Mouse (Mus musculus) retina, postnatal 7 days (tissue): ENCODE data around the gene Ddx31.

ENCODE experiments used
- DNase-seq: peaks from one replicate; pipeline ENCODE4 v3.0.0-alpha.2; 2012; ENCODE audit warnings: low read depth, low spot score

Gene Ddx31

DNA sequence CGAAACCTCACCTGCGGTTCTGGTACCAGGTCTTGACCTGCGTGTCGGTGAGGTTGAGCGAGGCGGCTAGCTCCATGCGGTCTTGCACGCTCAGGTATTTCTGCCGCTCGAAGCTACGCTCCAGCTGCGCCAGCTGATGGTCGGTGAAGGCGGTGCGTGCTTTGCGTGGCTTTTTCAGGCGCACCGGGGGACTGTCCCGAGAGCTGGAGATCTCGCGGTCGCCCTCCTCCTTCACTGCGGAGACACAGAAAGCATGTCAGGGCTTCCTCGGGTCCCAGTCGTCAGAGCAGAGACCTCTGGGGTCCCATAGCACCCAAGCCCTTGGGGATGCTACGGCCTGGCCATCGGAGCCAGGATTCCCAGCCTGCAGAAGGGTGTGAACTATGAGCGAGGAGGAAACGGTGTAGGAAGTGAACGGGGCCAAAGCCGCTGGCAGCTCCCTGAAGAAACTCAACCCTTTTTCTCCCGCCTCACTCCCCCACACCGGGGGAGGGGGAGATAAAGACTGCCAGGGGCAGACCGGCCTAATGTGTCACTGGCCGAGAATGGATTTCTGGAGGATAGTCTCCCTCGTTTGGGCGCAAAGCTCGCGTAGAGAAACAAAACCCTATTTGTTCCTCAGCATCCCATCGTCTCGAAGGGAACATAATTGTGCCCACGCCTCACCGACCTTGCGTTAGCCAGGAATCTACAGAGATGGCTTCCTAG is 71.3 kb downstream of the Ddx31 start:
- no peak for DNase-seq

DNA sequence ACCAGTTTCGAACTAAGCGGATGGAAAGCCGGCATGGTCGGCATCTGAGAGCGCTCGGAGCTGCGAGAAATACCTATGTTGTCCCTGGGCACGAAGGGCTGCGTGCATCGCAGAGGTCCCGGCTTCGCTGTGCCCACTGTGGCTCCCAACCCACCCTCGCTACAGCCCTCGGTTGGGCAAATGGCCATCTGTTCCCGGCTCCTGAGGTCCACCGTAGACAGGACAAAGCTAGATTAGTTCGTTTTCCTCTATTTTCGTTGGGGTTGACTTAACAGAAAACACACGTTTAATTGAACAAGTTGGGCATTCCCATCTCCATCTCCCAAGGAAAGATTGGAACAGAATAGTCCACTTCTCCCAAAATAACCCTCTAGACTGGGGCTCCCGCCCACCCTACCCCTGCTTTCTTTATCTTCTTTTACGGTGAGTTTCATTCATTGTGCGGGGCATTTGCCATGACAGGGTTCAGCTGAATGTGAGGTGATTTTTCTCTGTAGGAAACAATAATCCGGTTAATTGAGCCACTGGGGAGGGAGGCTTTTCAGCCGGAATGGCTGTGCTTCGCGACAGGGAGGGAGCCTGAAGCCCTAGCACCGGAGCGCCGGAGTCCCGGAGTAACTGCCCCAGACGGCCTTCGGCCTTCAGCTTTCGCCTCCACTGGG is 72.0 kb downstream of the Ddx31 start:
- no peak for DNase-seq

DNA sequence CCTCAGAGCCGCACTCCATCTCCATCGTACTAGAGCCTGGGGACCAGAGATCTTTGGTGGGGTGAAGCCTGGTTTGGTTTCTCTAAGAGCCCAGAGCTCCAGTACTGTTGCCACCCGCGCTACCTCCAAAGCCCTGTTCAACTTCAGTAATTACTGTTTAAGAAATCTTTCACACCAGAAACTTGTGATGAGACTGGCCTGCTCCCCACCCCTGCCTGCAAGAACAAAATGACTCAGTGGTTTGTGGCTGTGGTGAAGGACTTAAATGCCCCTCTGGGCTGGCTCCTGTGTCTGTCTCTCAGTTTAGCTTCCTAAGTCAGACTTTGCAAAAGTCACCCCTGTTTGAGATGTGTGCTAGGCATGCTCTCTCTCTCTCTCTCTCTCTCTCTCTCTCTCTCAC is 72.8 kb downstream of the Ddx31 start:
- no peak for DNase-seq

DNA sequence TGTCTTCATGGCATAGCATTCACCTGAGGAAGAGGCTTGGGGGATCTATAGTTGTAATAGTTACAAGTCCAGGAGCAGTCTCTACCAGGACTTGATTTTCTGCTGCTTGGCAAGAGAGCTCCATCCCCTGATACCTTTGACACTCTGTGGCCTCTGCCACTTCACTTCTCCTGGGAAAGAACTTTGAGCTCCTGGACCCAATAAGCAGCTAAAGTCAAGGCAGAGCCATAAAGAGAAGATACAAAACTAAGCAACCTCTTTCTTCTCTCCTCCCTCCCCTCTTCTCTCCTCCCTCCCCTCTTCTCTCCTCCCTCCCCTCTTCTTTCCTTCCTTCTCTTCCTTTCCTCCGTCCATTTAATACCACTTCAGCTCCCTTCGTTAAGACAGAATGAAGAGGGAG is 73.9 kb downstream of the Ddx31 start:
- no peak for DNase-seq

DNA sequence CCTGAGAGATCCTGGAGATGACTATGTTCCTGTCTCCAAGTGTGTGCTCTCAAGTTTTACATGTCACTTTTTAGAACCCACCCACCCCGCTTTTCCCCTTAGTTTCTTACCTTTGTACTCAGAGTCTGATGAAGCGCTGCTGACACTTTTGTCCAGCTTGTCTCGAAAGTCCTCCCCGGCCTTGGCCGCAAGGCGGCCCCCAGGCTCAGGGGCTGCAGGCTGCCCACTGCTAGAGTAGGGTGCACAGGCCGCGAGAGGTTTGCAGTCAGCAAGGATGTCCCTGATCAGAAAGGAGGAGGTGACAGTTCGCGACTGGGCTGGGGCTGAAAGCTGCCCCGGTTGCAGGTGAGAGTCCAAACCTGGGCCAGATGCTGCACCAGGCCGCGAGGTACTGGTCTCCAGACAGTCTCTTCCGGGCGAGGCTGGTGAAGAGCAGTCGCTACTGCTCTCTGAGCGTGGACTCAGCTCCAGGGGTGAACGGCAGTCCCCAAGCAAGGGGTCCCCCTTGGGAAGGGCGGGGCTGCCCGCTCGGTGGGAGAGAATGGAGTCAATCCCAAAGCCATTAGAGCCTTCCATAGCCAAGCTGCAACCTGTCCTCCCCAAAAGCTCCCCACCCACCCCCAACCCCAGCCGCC is 75.0 kb downstream of the Ddx31 start:
- DNase-seq = no peak

DNA sequence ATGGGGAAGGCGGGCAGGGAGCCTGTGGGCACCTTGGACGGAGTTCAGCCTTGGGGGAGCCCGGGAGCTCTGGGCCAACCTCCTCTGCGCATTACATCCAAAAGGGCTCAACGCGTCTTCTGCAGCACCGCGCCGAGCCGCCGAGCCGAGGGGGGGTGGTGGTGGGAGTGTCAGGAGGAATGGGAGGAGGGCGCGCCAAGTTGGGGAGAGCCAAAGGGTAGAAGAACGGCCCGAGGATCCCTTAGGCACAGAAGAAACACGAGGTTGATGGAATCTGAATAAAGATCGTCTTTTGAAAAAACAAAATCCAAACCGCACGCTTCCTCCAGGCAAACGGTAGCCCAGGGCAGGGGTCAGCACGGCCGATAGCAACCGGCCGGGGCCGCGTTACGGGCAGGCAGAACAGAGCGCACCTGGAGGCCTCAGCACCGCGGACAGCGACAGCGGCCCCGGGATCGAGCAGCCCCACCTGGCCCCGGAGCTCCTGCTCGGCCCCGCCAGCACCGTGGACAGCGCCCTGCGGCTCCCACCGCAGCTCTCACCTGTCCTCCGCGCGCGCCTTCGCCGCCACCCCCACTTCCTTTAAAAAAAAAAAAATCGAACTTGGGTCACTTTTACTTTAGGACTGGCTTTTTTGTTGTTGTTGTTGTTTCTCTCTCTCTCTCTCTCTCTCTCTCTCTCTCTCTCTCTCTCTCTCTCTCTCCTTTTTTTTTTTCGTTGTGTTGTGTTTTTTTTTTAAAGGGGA is 75.7 kb downstream of the Ddx31 start:
- no peak for DNase-seq

DNA sequence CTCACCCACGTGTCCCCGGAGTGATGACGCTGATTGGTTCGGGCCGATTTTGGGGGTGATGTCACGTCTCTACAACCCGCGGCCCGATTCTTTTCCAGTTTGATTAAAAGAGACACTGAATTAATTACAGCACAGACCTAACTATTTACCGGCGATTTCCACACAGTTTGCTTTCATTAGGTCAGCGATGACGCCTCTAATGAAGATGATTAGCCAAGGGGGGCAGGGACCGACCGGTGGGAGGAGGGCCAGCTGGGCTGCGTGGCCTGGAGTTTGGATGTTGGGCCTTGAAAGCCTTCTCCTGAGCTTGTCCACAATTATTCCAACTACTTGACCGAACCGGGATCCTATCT is 76.3 kb downstream of the Ddx31 start, which contains the start of gene Barhl1:
Barhl1 (minus strand) TSS at position 156 of the 353 bp plus-strand sequence.
- DNase-seq = no peak

DNA sequence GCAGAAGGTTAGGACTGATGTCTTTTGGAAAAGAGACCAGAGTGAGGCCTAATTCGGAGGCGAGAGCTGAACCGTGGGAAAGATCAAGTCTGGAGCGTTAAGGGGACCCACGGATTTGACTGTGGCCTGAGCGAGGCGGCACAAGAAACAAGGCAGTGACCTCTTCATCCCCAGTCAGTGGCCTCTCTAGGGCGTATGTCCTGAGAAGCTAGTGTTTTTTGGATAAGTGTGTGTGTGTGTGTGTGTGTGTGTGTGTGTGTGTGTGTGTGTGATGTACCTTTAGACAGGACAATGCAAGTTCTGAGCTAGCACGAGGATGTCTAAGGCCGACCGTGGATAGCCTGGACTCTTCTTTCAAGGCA is 76.9 kb downstream of the Ddx31 start:
- no peak for DNase-seq

DNA sequence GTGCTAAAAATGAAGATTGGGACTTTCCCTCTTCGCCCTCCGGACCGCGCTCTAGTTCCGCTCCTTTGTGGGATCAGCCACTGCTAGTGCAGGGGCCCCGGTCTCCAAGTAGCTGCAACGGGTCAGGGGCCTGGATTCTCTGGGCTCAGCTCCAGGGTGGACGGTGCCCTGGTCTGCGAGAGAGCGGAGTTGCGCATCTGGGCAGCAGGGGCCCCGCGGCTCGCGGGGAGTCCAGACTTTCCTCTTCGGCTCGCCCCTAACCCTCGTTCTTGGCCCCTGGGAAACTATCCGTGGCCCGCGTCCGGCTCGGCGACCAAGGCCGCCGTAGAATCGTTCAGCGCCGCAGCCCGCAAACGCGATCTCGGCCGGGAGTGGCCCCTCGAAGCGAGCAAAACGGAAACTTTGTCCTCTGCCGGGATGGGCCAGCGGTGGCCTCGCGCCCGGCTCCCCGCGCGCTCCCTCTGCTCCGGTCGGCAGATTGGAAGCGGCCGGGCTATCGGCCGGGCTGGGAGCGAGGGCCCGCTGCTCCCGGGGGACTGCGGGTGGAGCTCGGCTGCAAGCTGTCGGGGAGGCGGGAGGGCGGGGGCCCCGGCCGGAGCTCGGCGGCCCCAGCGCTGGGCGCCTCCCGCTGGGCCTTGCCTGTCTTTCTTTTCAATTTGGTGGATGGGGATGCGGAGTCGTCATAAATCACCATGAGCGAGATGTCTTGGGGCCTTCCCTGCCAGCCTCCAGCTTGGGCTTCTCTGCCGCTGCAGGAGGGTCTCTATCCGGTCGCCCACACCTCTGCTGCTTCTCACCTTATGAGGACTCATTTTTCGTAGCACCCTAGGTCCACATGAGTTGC is 77.5 kb downstream of the Ddx31 start:
- no peak for DNase-seq

DNA sequence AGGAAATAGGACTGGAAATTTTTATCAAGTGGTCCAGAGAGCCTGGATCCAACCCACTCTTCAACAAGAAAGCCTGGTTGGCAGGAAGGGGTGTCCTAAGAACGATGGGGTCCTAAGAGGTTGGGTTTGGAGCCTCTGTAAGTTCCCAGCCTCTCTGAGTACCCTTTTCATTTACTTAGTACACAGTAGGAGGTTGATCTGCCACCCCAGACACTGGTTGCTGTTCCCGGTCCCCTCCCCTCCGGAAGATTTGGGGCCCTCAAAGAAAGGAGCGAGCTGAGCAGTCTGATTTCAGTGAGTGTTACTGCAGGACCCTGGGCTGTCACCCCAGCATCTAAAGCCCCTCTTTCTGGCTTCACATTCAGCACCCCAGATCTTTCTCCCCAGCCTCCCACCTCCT is 78.8 kb downstream of the Ddx31 start:
- no peak for DNase-seq

DNA sequence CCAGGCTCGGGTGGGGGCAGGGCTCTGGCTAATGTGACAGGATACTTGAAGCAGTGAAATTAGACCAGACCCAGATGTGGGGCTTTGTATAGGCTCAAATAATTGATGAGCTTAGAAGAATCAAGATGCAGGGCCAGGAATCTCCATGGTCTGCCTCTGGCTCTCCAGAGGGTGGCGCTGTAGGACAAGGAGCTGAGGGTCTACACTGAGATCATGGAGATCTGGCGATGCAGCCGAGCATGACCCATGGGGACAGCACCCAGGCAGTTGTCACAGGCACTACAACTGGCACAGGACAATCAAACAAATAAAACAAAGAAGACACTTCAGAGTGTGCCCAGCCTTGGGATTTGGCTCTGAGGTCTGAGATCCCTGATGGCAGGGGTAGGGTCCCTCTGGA is 83.7 kb downstream of the Ddx31 start:
- DNase-seq = peak; percentile 69

DNA sequence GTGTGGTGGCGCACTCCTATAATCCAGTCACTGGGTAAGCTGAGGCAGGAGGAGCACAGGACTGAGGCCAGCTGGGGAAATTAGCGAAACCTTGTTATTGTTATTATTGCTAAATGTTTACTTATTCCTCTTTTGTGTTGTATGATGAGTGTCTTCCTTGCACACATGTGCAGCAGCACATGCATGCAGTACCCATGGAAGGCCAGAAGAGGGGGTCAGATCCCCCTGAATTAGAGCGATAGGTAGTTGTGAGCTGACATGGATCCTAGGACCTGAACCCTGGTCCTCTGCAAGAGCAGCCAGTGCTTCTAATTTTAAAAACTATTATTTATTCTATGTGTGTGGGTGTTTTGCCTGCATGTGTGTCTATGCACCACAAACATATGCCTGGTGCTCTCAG is 90.4 kb downstream of the Ddx31 start:
- DNase-seq = no peak

DNA sequence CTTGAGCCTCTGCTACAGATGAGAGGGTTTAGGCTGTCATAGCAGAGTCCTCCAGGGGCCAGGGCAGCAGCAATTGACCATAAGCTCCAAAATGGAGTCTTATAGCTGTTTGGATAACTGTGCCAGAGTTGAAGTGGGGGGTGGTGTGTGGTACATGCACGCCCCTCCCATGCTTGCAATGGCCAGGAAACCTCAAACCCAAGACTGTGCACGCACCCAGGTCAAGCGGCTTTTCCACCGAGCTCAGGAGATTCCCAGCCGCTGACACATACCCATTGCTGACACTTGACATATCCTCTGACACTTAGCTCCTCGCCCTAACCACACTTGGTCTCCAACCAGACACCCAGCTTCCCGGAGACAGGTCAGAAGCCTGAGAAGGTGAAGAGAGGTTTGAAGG is 98.8 kb downstream of the Ddx31 start:
- DNase-seq = no peak

DNA sequence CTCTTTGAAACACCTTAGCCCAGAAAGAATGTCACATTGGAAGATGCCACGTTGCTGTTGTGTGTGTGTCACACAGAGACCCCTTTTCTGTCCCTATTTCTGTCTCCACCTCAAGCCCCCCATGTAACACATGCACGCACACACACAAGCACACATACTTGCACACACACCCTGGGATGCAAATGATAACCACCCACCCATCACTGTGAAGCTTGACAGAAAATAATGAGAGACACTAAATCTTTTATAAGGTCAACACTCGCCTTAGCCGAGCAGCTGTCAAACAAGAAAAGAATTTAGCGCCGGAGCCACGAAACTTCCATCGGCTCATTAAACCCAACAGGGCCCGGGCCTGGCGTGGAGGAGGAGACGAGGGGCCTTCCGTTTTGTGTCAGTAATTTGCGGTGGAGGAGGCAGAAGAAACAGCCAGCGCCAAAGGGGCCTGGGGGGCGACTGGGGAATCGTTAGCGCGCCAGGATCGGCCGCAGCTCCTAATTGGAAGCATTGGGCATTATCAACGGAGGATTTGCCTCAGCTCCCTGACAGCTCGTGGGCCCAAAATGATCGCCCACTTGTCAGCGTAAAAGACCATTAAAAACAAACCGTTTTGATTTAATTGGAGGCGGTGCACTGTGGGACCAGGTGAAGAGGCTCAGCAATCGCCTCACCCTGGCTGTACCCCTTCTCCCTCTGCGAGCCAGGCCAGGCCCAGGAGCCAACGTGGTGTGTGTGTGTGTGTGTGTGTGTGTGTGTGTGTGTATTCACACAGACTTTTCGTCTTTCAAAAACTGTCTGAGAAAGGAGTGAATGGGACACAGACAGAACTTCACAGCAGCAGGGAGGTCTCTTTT is 103.7 kb downstream of the Ddx31 start:
- DNase-seq = no peak

DNA sequence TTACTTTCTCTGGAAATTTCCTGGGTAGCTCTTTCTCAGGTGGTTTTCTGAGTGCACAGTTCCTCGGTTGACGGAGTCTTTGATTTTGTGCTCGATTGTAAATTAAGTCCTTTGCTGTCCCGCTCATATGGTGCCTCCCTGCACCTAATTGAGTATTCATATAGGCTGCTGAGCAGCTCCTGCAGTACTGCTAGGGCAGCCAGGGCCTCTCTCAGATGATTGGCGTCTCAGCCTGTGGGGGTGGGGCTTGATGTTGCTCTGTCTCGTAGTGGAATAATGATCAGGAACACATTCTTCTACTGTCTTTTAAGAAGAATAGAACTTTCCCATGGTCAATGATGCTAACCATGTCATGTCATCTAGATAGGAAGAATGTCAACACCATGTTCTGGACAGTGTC is 105.2 kb downstream of the Ddx31 start:
- no peak for DNase-seq

DNA sequence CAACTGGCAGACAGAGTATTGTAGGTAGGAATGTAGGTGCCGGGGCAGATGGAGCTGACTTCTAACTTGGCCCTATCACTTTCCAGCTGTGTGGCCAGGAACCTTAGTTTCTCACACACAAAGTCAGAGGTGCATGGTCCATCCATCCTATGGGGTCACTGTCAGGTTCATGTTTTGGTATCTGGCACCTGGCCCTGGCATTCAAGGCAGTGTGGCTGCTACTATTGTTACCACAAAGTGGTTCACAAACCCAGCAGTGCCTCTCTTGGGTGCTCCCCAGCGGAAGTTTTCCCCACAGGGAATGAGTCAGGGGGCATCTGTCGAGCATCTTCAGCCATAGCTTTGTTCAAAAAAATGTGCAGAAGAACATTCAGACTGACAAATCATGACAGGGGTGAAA is 106.1 kb downstream of the Ddx31 start:
- DNase-seq = no peak

DNA sequence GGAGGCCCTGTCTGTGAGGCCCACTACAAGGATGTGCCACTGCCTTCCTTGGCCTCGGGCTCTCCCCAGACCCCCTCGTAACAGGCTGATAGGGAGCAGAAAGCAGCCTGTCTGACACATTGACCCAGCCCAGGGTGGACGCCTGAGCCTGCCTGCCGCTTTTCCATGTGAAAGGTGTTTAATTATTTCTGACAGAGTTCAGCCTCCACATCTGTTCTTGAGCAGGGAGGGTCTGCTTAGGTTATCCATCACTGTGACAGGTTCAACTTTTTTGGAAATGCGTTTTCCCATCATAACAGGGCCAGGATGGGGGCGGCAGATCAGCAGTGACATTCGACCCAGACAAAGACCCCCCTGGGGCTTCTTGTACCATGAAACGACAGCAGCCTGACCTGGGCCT is 112.8 kb downstream of the Ddx31 start:
- DNase-seq = no peak

DNA sequence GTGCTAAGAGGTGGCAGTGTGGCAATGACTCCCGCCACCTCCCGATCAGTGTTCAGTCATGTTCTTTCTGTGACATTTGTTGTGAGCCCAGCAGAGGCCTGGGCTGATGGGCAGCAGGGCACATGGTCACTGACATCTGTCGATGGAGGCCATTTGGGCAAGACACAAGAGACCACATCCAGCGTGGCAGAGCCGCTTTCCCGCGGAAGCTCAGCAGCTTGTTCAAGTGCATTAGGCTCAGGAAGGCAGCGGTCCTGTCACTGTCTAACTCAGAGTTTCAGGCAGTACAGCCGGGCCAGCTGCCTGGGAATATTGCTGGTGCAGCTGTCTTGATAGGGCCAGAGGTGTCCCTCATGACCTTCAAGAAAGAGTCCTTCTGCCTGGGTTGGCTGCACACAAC is 114.4 kb downstream of the Ddx31 start:
- no peak for DNase-seq
